Mouse (Mus musculus): Measurements from ENCODE around the gene Olfr1475.
"Not testable (repeated sequence)": the region's sequence is repeated elsewhere in the genome, so short reads cannot be mapped to it uniquely, and the experiment has no call there.

DNA sequence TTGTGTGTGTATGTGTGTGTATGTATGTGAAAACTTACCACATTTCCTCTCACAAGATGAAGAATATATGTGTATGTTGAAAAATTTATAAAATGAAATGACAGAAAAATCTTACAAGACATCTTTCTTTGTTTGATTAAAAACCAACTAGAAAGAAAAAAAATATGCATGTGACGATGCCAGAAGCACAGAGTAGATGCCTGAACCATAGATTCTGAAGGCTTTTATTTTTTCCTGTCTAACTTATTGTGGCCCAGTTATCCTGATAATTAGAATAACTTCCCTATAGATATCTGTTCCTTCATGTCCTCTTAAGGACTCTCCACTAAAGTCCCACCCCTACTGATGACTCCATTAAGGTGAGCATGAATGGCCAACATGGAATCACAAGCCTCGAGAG, 36.9 kb downstream of the Olfr1475 start, which contains the start of gene Olfr1471:
- not testable (repeated sequence) for TF ChIP-seq POLR2A (IDR thresholded peaks at IDR 0.05; ENCODE audit: borderline replicate concordance, extremely low read depth, low read depth, low read length); CTCF (IDR thresholded peaks at IDR 0.05; ENCODE audit: insufficient read depth, low read length)
